Mouse (Mus musculus) cerebellum, adult 18-20 months (tissue): ENCODE measurements around the gene A3galt2.

Experiments used
- DNase-seq, 2 experiments: peaks; one replicate each; pipeline ENCODE4 v3.0.0; 2021

Gene A3galt2

DNA sequence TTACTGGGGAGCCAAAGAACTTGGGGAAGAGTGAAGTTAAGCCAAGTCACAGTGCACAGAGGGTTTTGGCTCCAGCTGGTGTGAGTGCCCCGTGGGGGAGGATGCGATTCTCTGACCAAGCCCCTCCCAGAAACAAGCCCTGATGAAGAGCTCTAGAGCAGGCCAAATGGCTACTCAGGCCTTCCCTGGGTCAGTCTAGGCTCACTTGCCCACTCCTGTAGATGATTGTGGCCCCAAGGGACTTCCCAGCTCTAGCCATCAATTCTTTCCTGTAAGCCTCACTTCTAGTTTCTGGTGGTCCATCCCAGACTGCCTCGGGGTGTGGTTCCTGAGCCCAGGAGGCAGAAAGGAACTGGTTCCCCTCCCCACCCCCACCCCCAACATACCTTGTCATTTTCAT is at the start of gene A3galt2:
TSS of gene A3galt2 (plus strand) at position 301 of the 400 bp plus-strand sequence.
- no peak for DNase-seq

DNA sequence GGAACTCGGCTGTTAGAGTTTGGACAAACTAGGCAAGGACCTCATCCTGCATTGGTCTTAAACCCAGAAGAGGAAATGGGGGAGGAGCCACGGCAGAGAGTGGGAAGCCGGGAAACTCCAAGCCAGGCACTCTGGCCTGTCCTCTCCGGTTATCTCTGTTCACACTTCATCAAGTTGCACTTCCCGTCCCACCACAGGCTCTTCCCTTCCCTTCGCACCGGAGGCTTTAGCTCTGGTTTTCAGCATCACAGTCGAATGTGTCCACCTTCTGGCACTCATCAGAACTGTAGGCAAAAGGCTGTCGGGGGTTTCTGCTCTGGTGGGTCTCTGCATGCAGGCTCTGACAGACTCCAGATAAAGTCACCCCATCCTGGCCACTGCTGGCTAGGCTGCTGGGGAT is 48.5 kb upstream of the A3galt2 start:
- no peak for DNase-seq

DNA sequence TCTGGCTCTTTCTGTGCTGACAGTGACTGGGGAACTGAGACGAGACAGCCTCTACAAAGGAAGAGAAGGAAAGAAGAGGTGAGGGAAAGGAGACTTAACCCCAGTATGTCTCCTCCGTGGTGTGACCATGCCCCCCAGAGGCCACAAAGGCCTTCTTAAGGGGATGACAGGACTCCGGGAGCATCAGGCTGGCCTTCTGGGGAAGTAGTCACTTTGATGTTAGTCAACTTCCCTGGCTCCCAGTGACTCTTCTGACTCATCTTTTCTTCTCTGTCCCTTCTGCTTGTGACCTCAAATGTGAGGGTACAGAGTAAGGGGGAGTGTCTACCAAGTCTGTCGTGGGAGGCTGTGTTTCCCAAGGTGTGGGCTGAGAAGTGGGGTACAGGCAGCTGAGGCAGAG is 47.8 kb upstream of the A3galt2 start:
- no peak for DNase-seq

DNA sequence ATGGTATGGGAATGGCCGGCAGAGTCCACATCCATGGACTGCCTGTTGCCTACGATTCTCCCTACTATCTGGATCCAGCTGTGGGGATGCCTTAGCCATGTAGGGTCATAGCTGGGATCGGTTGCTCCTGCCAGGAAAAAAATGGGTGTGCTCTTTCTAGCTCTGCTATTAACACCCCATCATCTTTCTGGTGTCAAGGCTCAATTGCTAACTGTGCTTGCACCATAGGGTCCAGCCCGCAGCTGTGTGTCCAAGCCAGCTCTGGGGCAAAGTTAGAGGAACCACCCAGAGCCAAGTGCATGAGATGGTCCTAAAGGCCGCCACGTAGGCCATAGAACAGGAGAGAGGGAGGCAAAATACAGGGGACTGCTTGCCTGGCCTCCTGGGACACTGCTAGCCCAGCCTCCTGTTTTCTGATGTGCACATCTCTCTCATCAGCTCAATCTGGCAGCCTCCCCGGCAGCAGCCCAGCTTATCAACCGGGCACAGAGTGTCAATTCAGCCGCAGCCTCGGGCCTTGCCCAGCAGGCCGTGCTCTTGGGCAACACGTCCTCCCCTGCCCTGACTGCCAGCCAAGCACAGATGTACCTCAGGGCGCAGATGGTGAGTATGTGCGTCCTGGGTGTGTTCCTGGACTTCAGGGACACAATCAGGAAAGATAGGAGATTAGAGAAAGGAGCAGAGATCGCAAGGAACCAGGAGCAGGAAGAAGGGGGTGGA is 45.9 kb upstream of the A3galt2 start:
- peak; percentile 64 to 68 for DNase-seq

DNA sequence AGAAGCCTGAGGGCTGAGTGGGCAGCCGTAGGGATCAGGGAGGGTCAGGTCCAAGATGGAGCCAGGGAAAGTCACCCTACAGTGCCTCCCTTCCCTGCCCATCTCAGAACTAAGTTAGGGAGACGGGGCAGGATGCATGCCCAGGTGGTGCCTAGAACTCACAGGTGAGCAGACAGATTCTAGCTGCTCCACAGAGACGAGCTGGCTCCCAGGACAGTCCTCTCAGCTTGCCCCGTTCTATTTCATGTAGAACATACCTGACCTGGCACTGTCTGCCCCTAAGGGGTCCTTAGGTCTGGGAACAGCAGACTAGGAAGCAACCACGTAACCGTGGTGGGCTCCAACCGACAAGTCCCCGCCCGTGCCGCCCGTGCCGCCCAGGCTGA is 45.4 kb upstream of the A3galt2 start:
- no peak for DNase-seq

DNA sequence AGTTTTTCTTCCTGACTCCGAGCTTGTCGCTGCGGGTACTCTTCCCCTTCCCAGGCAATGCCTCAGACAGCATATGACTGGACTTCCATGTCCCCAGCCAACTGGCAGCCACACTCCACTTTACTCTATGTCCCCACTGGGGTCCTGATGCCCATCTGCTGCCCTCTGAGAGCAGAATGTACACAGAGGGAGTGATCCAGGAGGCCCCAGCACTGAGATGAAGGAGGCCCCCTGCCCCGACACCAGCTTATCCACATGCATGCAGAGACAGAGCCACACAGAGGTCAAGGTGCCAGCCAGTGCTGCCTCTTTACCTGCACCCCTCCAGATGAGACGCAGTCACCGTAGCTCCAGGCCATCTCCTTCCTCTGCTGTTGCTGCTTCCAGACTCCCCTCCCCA is 44.9 kb upstream of the A3galt2 start:
- DNase-seq = peak; percentile 56 to 59

DNA sequence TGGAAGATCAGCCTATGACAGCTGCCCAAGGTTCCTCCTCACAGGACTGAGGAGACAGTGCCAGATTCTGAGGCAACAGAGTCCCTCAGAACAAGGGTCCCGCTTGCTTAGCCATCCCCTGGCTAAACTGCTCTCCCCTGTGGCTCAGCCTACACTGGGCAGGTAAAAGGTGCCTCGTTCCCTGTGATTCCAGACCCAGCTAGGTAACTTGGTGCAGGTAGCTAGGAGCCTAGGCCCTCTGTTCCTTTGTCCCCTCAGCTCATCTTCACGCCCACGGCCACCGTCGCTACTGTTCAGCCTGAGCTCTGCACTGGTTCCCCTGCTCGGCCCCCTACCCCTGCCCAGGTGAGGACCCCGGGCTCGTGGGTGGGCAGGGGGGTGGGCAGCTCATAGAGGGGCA is 44.4 kb upstream of the A3galt2 start:
- DNase-seq = peak in 1 of 2 experiments; percentile 27

DNA sequence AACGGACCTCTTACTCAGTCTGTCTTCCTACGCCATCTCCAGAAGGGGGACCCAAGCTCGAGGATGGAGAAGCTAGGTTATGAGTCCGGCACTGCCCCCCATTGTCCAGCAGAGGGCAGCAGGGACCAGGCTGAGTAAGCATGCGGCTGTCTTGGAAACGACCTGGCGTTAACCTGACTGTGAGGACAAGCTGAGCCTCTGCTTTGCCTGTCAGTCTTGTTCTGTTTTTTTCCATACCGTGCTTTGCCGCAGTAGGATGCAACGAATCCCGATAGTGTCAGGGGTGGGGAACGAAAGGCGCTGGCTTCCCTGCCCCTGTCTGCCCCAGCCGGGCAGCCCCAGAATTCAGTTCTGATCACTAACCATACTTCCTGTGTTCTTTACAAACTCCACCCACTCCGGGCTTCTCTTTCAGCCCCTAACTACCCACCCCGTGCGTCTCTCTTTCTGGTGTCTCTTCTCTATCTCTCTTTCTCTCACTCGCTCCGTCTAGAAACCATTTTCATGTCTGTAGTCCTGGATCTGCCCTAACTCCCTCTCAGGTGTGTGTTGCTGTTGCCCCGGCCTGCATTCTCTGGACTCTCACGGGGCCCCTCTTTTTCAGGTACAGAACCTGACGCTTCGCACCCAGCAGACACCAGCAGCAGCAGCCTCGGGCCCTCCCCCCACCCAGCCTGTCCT is 43.6 kb upstream of the A3galt2 start:
- DNase-seq = peak; percentile 96 to 98

DNA sequence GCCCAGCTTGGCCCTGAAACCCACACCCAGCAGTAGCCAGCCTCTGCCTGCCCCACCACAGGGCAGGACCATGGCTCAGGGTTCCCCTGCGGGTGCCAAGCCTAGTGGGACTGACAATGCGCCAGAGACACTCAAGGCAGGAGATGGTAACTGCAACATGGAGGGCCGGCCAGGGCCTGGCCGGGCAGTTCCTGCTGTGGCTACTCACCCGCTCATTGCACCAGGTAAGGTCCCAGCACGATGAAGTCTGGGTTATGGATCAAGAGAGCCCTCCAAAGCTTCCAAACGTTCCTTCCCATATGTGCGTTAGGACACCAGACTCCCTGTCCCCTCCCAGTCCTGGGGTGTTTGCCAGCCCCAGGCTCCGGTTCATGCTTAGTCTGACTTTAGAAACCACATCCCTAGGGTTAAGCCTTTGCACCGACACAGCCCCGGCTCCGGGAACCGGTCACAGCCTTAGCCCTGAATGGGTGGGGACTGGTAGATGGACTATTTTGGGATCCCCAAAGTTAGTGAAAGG is 43.0 kb upstream of the A3galt2 start:
- DNase-seq = peak; percentile 46 to 58

DNA sequence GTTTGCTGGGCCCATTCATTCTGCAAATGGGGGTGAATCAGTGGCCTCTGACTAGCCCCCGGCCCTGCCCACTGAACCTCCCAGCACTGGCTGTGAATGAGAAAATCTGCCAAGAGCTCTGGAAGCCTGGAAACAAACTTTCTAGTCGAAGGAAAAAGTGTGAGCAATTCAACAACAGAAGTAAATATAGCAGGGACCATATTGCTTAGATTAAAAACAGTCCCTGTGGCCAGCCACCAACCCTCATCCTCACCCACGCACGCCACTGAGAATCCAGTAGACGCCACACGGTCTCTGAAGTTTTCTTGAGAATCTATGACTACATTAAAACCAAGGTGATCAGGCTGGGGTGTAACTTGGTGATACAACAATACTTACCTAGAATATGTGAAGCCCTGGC is 42.2 kb upstream of the A3galt2 start:
- DNase-seq = no peak

DNA sequence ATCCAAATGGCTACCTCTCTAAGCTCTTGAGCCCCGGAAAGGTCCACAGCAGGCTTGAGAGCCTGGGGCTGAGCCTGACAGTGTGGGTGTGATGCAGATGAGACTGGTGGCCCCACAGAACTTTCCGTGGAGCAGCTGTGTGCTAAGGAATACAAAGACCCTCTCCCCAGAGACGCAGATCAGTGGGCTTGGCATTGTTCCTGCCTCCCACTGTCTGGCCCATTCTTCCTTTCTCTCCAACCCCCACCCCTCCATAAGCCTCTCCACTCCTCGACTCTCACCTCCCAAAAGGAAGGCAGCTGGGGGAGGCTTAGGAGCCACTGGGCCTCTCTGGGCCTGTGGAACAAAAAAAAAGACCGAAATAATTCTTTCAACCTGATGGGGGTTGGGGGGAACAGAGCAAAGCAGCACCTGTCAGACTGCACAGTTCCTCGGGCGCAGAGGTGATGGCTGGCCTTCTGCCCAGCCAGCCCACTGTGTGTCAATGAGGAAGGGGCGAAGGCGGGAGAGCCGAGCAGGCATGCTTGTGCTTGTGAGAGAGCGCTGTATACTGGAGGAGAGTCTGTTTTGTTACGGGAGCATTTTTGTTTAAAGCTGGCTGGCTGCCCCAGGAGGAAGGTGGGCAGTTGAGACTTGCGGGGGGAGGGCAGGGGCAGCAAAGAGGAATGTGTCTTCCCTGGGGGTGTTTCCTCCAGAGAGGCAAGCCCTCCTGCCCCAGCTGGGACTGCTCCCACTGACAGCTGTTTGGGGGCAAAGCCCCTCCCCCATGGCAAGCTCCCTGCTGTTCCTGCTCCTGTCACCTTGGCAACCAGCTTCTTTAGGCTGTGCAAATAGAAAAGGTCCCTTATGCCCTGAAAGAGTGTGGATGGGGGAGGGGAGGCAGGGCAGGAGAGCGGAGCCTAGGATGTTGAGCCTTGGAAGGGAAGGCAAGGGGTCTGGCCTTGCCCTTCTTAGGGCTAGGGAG is 39.6 kb upstream of the A3galt2 start:
- DNase-seq = peak; percentile 66 to 73

DNA sequence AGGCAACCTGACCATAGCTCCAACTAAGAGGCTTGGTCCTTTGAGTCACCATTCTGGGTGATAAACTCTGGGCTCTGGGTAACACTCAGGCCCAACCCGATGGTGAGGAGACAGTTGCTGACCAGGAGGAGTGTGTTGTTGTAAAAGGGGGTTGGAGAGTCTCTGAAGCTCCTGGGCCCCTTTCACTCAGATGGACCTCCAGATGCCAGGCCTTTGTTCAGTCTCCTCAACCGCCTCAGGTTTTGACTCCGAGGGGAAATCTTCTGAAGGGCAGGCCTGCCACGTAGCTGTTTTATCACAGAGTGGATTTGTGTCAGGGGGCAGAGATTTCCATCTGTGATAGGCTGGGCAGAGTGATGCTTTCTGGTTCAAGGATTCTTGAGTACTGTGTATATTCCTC is 38.9 kb upstream of the A3galt2 start:
- DNase-seq = no peak

DNA sequence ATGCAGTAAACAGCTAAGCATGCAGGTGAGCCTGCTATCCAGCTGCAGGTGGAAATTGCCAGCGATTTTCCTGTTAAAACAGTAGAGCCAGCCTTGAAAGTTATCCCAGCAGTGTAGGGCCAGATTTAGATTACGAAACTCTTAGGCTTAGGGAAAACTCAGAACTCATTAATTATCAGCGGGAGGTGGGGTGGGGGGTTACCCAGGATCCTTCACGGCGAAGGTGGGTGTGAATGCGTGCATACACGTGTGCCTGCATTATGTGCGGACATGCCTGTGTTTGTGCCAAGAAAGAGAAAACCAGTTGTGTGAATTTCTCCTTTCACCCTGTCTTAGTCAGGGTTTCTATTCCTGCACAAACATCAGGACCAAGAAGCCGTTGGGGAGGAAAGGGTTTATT is 38.4 kb upstream of the A3galt2 start:
- DNase-seq = no peak

DNA sequence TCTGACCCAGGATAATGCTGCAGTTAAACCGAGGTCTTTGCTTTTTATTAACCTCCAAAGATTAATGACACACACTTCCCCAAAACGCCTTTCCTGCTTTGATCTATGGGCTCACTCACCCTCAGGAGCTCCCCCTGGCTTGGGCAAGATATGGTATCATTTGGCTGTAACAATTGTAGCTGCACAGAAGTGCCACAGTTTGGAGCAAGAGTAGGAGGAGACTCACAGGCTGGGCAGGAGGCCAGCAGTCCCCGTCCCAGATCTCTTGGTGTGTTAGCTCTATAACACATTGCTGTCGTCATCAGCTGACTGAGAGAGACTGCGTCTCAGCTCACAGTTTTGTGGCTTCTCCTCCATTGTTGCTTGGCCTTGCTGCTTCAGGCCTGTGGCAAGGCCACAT is 35.1 kb upstream of the A3galt2 start:
- DNase-seq = peak; percentile 67 to 70

DNA sequence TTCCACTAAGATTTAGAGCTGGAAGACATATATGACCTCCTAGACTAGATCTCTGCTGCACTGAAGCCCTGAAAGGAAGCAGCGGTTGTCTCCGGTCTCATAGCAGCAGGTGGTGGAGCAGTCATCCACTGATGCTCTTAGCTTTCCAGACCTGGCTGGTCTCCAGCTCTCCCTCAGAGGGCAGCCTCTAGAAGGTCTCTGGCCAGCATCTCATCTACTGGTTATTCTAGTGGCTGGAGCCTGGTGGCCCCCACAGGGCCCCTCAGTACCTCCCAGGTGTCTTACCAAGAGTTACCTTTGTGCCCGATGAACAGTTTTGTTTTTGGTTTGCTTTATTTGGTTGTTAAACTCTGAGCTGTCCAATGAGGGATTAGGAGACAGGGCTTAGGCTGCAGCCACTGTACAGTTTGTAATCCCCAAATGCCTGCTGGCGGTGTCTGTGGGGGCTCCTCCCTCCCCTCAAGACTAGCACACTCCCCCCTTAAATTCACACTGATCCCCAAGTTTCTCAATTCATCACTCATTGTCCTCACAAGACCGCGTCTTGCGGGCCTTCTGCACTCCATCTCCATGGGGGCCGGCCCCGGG is 34.0 kb upstream of the A3galt2 start:
- DNase-seq = peak; percentile 77 to 79

DNA sequence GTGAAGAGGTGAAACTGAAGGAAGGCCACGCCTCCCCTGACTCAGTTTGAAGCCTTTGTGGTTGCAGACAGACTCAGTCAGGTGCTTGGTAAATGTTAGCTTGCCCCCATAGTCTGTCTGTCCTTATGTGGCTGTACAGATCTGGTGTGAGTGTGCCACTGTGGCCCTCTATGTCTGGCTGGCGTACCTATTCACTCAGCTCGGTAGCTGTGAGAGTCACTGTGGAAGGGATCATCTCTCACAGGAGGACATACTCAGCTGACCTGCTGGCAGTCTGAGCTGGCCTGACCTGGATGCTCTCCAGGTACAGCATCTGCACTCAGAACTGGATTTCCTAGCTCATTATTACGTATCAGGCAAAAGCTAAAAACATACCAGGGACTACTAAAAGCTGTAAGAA is 33.4 kb upstream of the A3galt2 start:
- DNase-seq = peak; percentile 67 to 68

DNA sequence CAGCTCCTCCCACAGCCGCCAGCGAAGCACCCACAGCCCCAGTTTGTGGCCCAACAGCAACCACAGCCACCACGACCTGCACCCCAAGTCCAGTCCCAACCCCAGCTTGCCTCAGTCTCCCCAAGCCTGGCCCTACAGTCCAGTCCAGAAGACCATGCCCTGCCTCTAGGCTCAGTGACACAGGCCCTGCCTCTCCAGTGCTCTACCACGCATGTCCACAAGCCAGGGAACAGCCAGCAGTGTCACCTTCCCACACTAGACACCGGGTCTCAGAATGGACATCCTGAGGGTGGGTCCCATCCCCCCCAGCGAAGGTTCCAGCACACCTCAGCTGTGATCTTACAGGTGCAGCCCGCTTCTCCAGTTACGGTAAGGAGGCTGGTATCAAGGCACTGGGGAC is 32.2 kb upstream of the A3galt2 start:
- peak in 1 of 2 experiments; percentile 52 for DNase-seq

DNA sequence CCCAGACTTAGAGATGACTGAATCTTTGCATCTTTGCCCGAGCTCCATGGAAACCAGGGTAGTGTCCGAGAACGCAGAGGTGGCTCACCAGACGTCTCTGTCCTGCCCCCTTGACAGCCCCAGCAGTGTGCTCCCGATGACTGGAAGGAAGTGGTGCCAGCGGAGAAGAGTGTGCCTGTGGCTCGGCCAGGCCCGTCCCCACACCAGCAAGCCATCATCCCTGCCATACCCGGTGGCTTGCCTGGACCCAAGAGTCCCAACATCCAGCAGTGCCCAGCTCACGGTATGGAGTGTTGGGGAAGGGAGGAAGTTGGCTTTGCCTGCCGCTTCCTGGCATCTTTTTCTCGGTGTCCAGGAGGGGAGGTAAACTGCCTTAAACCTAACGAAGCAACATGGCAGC is 31.7 kb upstream of the A3galt2 start:
- no peak for DNase-seq

DNA sequence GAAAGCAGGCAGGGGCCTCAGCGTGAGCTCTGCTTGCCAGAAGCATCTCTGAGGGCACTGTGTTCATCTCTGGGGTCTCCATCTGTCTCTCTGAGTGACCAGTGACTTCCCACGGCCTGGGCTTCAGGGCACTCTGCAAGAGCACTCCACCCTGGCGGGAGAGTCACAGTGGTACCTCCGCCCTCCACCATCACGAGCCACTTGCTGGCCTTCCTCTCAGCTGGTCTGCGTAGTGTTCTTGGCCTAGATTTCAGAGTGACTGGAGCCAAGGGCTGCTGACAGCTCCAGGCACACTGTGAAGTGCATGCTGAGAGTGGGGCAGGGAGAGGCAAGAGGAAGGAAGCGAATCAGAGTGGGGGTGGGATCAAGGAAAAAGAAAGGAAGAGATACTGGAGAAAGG is 31.1 kb upstream of the A3galt2 start:
- DNase-seq = peak; percentile 83 to 90

DNA sequence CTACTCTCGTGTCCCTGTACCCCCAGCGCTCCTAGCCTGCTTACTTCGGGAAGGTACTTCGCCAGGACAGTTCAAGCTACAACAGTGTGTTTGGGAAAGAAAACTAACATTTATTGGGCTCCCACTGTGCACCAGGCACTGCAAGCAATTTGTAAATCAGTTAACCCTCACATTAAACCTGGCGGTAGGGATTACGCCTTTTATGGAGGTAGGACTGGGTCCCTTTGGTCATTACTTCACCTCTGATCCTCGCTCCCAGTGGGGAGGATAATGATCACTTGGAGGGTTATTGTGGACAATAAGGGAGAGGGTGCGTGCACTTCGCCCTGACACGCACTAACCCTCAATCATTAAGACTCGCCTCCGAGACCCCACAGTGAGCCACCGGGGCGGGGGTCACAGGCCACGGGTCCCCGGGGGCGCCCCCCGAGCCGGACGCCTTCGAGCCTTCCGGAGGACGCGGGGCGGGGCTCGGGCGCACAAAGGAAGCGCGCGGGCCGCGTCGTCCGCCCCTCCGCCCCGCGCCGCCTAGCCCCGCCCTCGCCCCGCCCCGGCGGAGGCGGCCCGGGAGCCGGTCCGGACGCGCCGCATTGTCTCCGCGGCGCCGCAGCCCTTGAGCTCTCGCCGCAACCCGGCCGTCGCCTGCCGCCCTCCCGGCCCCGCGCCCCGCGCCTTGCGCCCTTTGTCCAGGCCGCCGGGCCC is 28.0 kb upstream of the A3galt2 start:
- peak; percentile 86 to 95 for DNase-seq

DNA sequence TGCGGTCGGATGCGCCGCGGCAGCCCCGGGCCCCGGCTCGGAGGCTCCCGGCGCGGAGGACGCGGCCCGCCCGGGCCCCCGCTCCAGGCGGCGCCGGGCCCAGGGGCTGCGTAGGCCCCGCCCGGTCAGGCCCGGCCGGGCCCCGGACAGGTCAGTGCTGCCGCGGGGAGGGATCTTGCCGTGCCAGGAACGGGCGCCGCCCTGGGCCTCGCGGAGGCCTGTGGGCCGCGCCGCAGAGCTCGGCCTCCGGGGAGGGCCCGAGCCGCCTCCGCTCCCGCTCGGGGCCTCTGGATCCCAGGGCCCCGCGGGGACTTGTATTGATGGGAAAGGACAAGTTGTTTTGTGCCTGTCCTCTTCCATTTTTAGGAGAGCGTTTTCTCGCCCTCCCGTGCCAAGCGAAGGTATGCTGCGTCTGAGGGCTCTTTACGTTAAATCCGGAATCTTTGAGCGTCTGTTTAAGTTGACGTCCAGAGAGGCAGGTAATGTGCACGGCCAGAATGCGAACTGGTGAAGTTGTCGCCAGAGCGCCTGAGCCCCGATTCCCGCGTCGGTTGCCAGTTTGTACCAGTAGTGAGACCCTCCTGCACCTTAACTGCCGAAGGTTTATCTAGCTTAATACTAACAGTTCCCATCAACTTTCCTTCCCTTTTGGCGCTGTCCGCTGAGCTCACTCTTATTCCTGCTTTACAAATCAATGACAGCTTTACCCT is 27.3 kb upstream of the A3galt2 start:
- peak; percentile 68 to 76 for DNase-seq
